Mouse (Mus musculus) stomach, embryonic 14.5 days (tissue): ENCODE results near the gene Ppp1r1b. TPM values are rescaled to one million over a fixed set of nuclear protein-coding genes. Genes with fewer than 3 reads are reported as not detected.
"Not testable (repeated sequence)": the region's sequence is repeated elsewhere in the genome, so short reads cannot be mapped to it uniquely, and the experiment has no call there.

Source experiments
- ATAC-seq: fragments of 200-750 bp; cut with Nextera tagmentation; 2 replicates; pipeline ENCODE4 v1.8.0; 2017; ENCODE audit warnings: low read depth, moderate TSS enrichment; ENCODE audit not compliant: insufficient number of reproducible peaks, insufficient read depth, low FRiP score
- H3K27ac ChIP-seq: fragments of 300-500 bp; sonication (generic); 2 replicates; pipeline ENCODE4 v1.5.1; 2014; ENCODE audit warnings: mild to moderate bottlenecking, low read length, moderate library complexity, mixed read lengths
- H3K27me3 ChIP-seq: fragments of 300-500 bp; sonication (generic); 2 replicates; pipeline ENCODE4 v1.6.1; 2014; ENCODE audit warnings: low read length, control low read depth, mixed read lengths; ENCODE audit not compliant: control insufficient read depth, insufficient read depth
- H3K36me3 ChIP-seq: fragments of 300-500 bp; sonication (generic); 2 replicates; pipeline ENCODE4 v1.6.1; 2014; ENCODE audit warnings: mild to moderate bottlenecking, control low read depth, low read length, moderate library complexity, mixed read lengths; ENCODE audit not compliant: control insufficient read depth, insufficient read depth
- H3K4me1 ChIP-seq: fragments of 300-500 bp; sonication (generic); 2 replicates; pipeline ENCODE4 v1.6.1; 2014; ENCODE audit warnings: low read length, control low read depth, mixed read lengths; ENCODE audit not compliant: control insufficient read depth, insufficient read depth
- H3K4me2 ChIP-seq: fragments of 300-500 bp; sonication (generic); replicated peaks from 2 replicates; pipeline ENCODE4 v1.6.1; 2014; ENCODE audit warnings: low read depth, low read length, control low read depth
- H3K4me3 ChIP-seq: fragments of 300-500 bp; sonication (generic); 2 replicates; pipeline ENCODE4 v1.5.1; 2014; ENCODE audit warnings: low read depth, low read length, control low read depth
- H3K9ac ChIP-seq: fragments of 300-500 bp; sonication (generic); replicated peaks from 2 replicates; pipeline ENCODE4 v1.6.1; 2014; ENCODE audit warnings: low read depth, mild to moderate bottlenecking, control low read depth, low read length, moderate library complexity, mixed read lengths
- H3K9me3 ChIP-seq: fragments of 300-500 bp; sonication (generic); 2 replicates; pipeline ENCODE4 v1.6.1; 2016; ENCODE audit warnings: low read depth, low read length, control low read depth; ENCODE audit not compliant: control insufficient read depth
- WGBS: fragments of 180-500 bp; shearing (Covaris S2); extraction: QIAGEN DNeasy Blood & Tissue Kit; methylation state at CpG from one replicate; pipeline ENCODE4 v1.1.7; 2014; 5-methylcytosine and 5-hydroxymethylcytosine counted together
- polyA plus RNA-seq: library from polyadenylated mRNA; unstranded; fragments of >200 nt; fragmentation: Nextera tagmentation; extraction: Ambion mirVana; gene quantifications from 2 replicates; pipeline ENCODE4 v1.2.1, GENCODE M21; 2014

Ppp1r1b gene
- polyA plus RNA-seq, 1 experiment from 2014 or later = 8.7 TPM

DNA sequence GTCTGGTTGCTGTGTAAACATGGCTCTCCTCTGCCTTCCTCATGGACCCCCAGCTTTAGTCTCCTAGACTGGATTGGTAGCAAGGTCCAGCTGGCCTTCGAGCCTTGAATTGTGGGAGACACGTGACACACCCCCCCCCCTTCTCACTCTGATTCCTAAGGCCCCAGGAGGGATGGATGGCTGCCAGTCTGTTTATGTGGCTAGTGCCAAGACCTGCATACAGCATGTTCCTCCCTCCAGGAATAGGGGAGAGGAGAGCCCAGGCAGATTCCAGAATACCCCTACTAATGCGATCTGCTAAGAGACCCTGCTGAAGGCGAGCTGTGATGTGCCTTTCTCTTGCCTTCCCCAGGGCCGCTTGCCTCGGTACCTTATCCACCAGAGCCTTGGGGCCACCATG is 31.9 kb downstream of the Ppp1r1b start:
- no peak; the same call in 1 of the 2 replicates for ATAC-seq
- Histone ChIP-seq H3K9me3 (no peaks in the 10 kb centered on the region), H3K4me2 (no peak overlapping the region), H3K4me1 (no peaks in the 10 kb centered on the region), H3K9ac (no peak overlapping the region), H3K27ac (no peak overlapping the region), H3K36me3 (peaks cover 50% of the 10 kb centered on the region), H3K27me3 (no peaks in the 10 kb centered on the region), H3K4me3 (no peak overlapping the region)
- WGBS = 79% methylated on average over 6 of the region's 6 CpGs

DNA sequence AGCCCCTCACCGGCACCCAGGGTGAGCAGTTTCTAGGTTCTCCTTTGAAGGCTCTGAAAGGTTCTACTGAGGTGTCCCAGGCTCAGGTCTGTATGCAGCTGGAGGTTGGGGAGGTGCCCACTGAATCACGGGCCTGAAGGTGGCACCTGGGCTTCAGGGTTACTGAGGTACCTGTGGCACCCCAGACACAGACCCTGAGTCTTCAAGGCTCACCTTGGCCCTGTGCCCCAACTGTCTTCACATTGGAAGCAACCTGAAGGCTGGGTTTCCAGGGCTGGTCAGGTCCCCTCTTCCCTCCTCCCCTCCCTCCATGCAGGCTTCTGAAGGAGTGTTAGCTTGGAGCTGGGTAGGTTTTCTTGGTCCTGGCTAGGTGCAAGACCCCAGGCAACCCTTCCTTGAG is 33.4 kb downstream of the Ppp1r1b start:
- Histone ChIP-seq H3K4me1 (no peaks in the 10 kb centered on the region), H3K9ac (no peak overlapping the region), H3K36me3 (peaks cover 38% of the 10 kb centered on the region), H3K27me3 (0 out of 2 replicates have a peak, but pooled peaks cover 5% of the 10 kb centered on the region), H3K4me2 (no peak overlapping the region), H3K27ac (no peak overlapping the region), H3K4me3 (no peak overlapping the region), H3K9me3 (no peaks in the 10 kb centered on the region)
- WGBS = 97% methylated on average over 2 of the region's 2 CpGs
- ATAC-seq = no peak

DNA sequence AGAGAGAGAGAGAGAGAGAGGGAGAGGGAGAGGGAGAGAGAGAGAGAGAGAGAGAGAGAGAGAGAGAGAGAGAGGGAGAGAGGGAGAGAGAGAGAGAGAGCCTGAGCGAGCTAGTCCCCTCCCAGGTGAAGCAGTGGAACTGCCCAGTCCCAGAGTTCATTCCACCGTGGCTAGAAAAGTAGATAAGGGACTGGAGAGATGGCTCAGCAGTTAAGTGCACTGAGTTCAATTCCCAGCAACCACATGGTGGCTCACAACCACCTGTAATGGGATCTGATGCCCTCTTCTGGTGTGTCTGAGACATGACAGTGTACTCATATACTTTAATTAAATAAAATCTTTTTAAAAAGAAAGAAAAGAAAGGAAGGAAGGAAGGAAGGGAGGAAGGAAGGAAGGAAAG is 34.2 kb downstream of the Ppp1r1b start:
- H3K9me3 ChIP-seq, H3K27ac ChIP-seq, ATAC-seq, H3K9ac ChIP-seq, H3K4me2 ChIP-seq, H3K4me1 ChIP-seq, H3K4me3 ChIP-seq, H3K27me3 ChIP-seq: not testable (repeated sequence)
- peaks cover 32% of the 10 kb centered on the region for H3K36me3 ChIP-seq
- WGBS = 24% methylated on average over 2 of the region's 2 CpGs

DNA sequence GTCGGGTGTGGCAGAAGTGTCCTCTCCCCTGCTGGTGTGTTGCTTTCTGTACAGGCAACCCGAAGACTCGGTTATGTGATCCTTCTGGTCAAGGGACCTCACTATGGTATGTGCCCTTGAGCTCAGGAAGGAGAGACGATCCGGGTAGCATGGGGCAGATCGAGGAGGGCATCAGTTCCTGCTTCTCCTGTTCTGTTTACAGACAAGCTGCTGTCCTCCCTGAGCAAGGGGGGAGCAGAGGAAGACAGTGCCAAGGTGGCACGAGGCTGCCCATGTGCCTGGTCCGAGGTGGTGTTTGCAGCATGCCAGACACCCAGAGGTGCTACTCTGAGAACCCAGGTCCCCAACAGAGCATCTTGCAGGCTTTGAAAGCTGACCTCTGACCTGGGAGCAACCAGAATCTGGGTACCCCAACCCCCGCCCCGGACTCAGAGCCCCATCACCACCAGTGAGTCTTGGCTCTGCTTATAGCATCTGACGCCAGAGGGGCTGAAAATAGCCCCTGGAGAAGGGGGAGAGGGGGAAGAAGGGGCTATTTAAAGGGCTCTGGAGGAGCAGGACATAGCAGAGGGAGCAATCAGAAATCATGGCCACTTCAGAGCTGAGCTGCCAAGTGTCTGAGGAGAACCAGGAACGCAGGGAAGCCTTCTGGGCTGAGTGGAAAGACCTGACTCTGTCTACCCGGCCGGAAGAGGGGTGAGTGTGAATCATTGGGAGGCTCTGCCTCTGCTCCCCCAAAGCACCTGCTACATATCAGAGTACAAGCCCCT is 35.2 kb downstream of the Ppp1r1b start, which contains the start of gene Tcap:
Gene Tcap (plus strand): TSS at position 551 of the 770 bp plus-strand sequence.
- Histone ChIP-seq H3K27me3 (peaks cover 9% of the 10 kb centered on the region; the same call in 1 of the 2 replicates), H3K36me3 (peaks cover 23% of the 10 kb centered on the region), H3K27ac (no peak within 1 kb of the TSS), H3K9me3 (no peaks in the 10 kb centered on the region), H3K4me1 (no peaks in the 10 kb centered on the region), H3K9ac (no peak within 1 kb of the TSS), H3K4me2 (no peak within 1 kb of the TSS), H3K4me3 (no peak within 1 kb of the TSS)
- ATAC-seq = no peak
- 62% methylated on average over 14 of the region's 14 CpGs for WGBS

DNA sequence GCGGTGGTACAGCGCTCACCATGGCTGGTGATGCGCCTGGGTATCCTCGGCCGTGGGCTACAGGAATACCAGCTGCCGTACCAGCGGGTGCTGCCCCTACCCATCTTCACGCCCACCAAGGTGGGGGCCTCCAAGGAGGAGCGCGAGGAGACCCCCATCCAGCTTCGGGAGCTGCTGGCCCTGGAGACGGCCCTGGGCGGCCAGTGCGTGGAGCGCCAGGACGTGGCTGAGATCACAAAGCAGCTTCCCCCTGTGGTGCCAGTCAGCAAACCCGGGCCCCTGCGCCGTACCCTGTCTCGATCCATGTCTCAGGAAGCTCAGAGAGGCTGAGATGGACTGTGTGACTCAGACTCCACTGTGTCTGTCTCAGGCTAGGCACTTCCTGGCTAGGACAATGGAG is 36.0 kb downstream of the Ppp1r1b start:
- 82% methylated on average over 20 of the region's 20 CpGs for WGBS
- Histone ChIP-seq H3K9me3 (no peaks in the 10 kb centered on the region), H3K27me3 (peaks cover 9% of the 10 kb centered on the region; the same call in 1 of the 2 replicates), H3K27ac (no peak overlapping the region), H3K36me3 (peaks cover 16% of the 10 kb centered on the region), H3K4me3 (no peak overlapping the region), H3K4me1 (no peaks in the 10 kb centered on the region), H3K4me2 (no peak overlapping the region), H3K9ac (no peak overlapping the region)
- ATAC-seq = no peak

DNA sequence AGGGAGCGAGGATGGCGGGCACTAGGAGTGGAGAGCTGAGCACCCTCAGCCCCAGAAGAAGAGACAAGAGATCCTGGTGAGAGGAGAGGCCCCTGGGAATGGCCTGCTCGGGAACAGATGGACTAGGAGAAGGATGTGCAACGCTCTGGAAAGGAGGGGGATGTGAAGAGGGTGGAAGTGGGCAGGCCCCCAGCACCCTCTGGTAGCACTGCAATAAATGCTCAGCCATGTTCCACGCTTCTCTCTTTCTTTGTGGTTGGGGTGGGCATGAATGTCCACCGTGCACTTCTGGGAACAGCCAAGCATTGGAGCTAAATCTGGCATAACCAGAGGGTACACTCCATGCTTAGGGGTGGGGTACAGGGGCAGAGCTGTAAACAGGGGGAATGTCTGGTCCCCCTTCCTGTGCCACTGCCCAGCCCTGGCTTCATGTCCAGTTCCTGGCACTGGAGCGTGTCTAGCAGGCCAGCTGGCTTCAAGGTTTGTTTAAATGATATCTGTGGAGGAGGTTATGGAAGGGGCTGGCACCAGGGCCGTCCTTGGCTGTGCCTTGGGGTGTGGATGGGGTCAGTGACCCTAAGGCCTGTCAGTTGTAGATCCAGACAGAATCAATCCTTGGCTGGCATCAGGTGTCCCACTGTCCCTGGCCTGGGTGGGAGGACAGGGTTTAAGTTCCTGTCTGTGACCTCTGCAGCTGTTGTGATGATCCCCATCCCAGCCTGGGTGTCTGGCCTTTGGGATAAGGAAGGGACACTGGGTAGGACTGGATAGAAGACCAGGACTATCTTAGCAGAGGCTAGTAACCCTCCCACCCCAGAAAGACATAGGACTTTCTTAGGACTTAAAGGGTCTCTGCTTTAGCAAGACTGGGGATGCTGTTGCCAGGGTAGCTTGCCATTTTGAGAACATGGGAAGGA is 36.8 kb downstream of the Ppp1r1b start:
- WGBS = 64% methylated on average over 8 of the region's 8 CpGs
- Histone ChIP-seq H3K36me3 (peaks cover 8% of the 10 kb centered on the region), H3K4me1 (no peaks in the 10 kb centered on the region), H3K4me2 (no peak overlapping the region), H3K9me3 (no peaks in the 10 kb centered on the region), H3K27me3 (peaks cover 9% of the 10 kb centered on the region; the same call in 1 of the 2 replicates), H3K9ac (no peak overlapping the region), H3K27ac (no peak overlapping the region), H3K4me3 (no peak overlapping the region)
- ATAC-seq = no peak

DNA sequence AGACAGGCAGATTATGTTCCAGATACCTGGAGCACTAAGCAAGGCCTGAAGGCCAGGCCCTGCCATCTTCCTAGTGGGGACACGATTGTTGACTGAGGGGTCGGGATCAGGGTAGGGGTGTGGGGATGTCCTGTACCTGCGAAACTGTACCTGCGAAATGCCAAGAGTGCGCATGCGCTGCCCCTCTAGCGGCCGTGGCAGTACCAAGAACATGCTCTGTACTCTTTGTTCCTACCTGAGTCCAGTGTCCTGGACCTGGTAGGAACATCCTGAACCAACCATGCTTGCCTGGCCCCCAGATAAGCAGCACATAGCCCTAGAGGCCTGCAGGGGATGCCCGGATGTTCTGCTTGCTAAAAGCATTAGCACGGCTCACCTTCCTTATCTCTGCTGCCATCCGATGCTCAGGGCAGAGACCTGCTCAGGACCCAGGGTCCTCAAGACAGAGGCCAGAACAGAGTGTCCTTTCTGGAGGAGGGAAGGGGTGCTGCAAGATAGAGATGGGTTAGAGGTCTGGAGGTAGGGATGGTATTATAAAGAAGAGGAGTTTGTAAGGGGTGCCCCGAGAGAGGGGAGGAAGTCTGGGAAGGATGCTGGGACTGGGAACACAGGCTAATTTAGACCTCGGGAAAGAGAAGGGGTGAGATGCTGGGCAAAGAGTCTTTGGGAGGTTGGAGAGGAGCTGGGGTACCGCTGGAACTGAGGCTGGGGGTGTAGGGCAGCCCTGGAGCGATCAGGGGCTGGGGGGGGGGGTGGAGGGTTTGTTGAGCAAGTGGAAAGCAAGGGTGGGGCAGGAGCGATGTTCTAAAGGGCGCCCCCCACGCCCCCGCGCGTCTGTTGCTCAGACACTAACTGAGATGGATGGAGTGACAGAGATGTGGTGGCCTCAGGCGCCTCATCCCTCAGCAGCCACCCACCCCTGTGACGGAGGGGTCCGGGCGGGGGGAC is 37.7 kb downstream of the Ppp1r1b start, which contains the start of gene Pnmt:
Gene Pnmt (plus strand): TSS at position 813 of the 948 bp plus-strand sequence.
- Histone ChIP-seq H3K9ac (no peak within 1 kb of the TSS), H3K4me1 (no peaks in the 10 kb centered on the region), H3K4me2 (no peak within 1 kb of the TSS), H3K27me3 (peaks cover 9% of the 10 kb centered on the region; the same call in 1 of the 2 replicates), H3K27ac (no peak within 1 kb of the TSS), H3K9me3 (no peaks in the 10 kb centered on the region), H3K36me3 (peaks cover under 1% of the 10 kb centered on the region; the same call in 1 of the 2 replicates), H3K4me3 (no peak within 1 kb of the TSS)
- no peak for ATAC-seq
- 48% methylated on average over 25 of the region's 25 CpGs for WGBS
